Mouse (Mus musculus) T-cell, adult 2 months (primary cell): ENCODE results near the gene Gm5346.
"Not testable (repeated sequence)": the region's sequence is repeated elsewhere in the genome, so short reads cannot be mapped to it uniquely, and the experiment has no call there.

ENCODE experiments used
- DNase-seq: peaks from one replicate; pipeline ENCODE4 v3.0.0; 2022; ENCODE audit warnings: low spot score

The Gm5346 gene

GRCm38 (mm10) chr8:43627176-43627575, at the start of gene Gm5346:
TSS of gene Gm5346 (minus strand) at chr8:43627276.
- no peak for DNase-seq

GRCm38 (mm10) chr8:43616046-43616445, 11.0 kb downstream of the Gm5346 start:
- no peak for DNase-seq

- not testable (repeated sequence) for DNase-seq
Observed at GRCm38 (mm10) chr8:43603657-43604056, 23.4 kb downstream of the Gm5346 start.

- DNase-seq: not testable (repeated sequence)
Observed at GRCm38 (mm10) chr8:43603166-43603565, 23.9 kb downstream of the Gm5346 start.

DNA sequence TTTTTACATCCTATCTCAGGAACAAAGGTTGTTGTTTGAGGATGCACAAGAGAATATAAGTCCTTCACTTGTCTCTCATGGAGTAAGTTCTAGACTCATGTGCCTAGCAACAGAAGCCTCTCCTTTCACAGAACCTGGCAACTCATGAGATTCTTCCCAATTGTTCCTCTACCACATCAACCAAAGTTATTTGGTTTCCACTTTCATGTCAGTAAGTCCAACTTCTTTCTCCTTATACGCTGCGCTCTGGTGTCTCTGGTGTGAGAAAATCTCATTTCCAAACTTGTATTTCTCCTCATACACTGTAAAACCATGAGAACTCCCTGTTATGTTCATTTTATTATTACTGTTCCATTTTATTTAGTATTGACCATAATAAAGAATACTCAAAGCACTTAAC, 50.5 kb downstream of the Gm5346 start, which contains the start of gene Adam26a:
Gene Adam26a (minus strand): TSS at position 101 of the 400 bp plus-strand sequence.
- DNase-seq: not testable (repeated sequence)
